10 mouse cellular contexts compared by ENCODE assay signal in the genomic region with DNA sequence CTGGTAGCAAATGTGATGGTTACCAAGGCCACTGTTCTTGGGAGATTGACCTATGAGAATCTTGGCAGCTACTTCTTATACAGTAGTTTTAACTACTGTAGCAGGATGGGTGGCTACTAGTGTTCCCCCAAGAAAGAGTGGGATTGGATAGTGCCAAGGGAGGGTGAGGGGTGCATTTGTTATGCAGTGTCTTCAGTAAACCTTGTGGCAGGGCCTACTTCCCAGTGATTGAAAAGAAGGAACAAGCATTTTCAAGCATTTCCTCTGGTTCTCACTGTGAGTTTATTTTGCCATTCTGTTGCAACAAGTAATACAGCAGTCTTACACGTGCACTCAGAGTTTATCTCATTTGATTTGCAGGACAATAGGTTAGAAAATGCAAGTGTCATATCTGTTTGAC. TPM values are rescaled to one million over a fixed set of nuclear protein-coding genes. Genes with fewer than 3 reads are reported as not detected.
A peak's percentile ranks its signal among the peaks of the same experiment; 100 is the strongest.
DNase-seq lines count a peak whose midpoint lies in the region; TF ChIP-seq lines count a peak whose summit lies in the region.
"Had no signal": no experiment of that assay in that cellular context is flagged by ENCODE, and none has a peak within 500 bp of the region (broad histone marks: within the 10 kb centered on the region; RNA-seq: fewer than 3 reads in every experiment).

No protein-coding gene starts in this region.

- peak overlapping the region; percentile 96 for H3K27ac ChIP-seq in layer of hippocampus, adult 2 months
- H3K27ac ChIP-seq in embryonic facial prominence, embryonic 10.5 days (replicated peaks), result peak overlapping the region; percentile 96; the same call in 1 of the 2 replicates

- peak overlapping the region; percentile 96 for H3K4me2 ChIP-seq in myocyte (ENCODE audit: low read depth)

- TF ChIP-seq CTCF in layer of hippocampus, adult 2 months (conservative IDR thresholded peaks at IDR 0.05), result no peak

- peak overlapping the region; percentile 93 for H3K4me3 ChIP-seq in layer of hippocampus, adult 2 months
- peak overlapping the region; percentile 97 for H3K4me3 ChIP-seq in embryonic facial prominence, embryonic 10.5 days
- peak overlapping the region; percentile 96 for H3K4me3 ChIP-seq in myocyte

- no peaks in the 10 kb centered on the region for H3K9me3 ChIP-seq in embryonic facial prominence, embryonic 10.5 days

- no peaks in the 10 kb centered on the region for H3K27me3 ChIP-seq in embryonic facial prominence, embryonic 10.5 days (replicated peaks; ENCODE audit: low read depth, poor library complexity, severe bottlenecking)
- no peaks in the 10 kb centered on the region for H3K27me3 ChIP-seq in myocyte (ENCODE audit: control insufficient read depth, insufficient read depth, insufficient read length)

- H3ac ChIP-seq in myocyte (ENCODE audit: control insufficient read depth, insufficient read length), result peak overlapping the region; percentile 64

- 67% methylated on average over 1 of the region's 1 CpGs for WGBS in embryonic facial prominence, embryonic 10.5 days

- no peak for TF ChIP-seq POLR2A in myocyte (IDR thresholded peaks at IDR 0.05; ENCODE audit: insufficient read length, low read depth)

- H3K4me1 ChIP-seq in embryonic facial prominence, embryonic 10.5 days, result peaks cover 52% of the 10 kb centered on the region

- no peak for DNase-seq in layer of hippocampus, adult 2 months (ENCODE audit: low spot score in 2 of 2)
- no peak for DNase-seq in layer of hippocampus, postnatal 14 days (ENCODE audit: low spot score in 2 of 2)
- no peak for DNase-seq in embryonic facial prominence, embryonic 10.5 days (ENCODE audit: low spot score)
- DNase-seq in induced T-regulatory cell, adult 2 months (ENCODE audit: low read depth), result peak; percentile 17
- no peak for DNase-seq in cerebellum, adult 11 months
- DNase-seq in natural killer cell, adult 2 months (ENCODE audit: low spot score in 2 of 2), result no peak
- no peak for DNase-seq in left cerebral cortex, adult 8-10 months (ENCODE audit: low spot score in 2 of 2)
- DNase-seq: kidney, adult 11 months; right cerebral cortex, postnatal 25 days had no signal

- H3K79me2 ChIP-seq in myocyte (ENCODE audit: control insufficient read depth, insufficient read depth), result peaks cover 39% of the 10 kb centered on the region

- H3K36me3 ChIP-seq in embryonic facial prominence, embryonic 10.5 days (replicated peaks), result peaks cover 55% of the 10 kb centered on the region
- H3K36me3 ChIP-seq in myocyte (ENCODE audit: control insufficient read depth, insufficient read depth), result peaks cover 20% of the 10 kb centered on the region

TF ChIP-seq in myocyte, 11 proteins besides CTCF, POLR2A, EP300 and RAD21:
- TF ChIP-seq MYOG (IDR thresholded peaks at IDR 0.05; ENCODE audit: control insufficient read depth in 1 of 3, insufficient read depth in 1 of 3, insufficient read length in 2 of 3, low read depth in 2 of 3), result no peak
- TF ChIP-seq TCF3 (IDR thresholded peaks at IDR 0.05; ENCODE audit: insufficient read length, low read depth), result no peak
- no peak for TF ChIP-seq MYOD1 (IDR thresholded peaks at IDR 0.05; ENCODE audit: control insufficient read depth in 1 of 3, insufficient read length in 2 of 3, low read depth in 2 of 3)
- no peak for TF ChIP-seq CEBPB (IDR thresholded peaks at IDR 0.05; ENCODE audit: insufficient read depth, poor library complexity, severe bottlenecking)
- no peak for TF ChIP-seq REST (IDR thresholded peaks at IDR 0.05; ENCODE audit: insufficient read depth, insufficient read length)
- no peak for TF ChIP-seq POLR2AphosphoS2 (IDR thresholded peaks at IDR 0.05; ENCODE audit: insufficient read length, low read depth)
- TF ChIP-seq TCF12 (IDR thresholded peaks at IDR 0.05; ENCODE audit: insufficient read depth, poor library complexity, severe bottlenecking), result no peak
- TF ChIP-seq USF1 (IDR thresholded peaks at IDR 0.05; ENCODE audit: low read depth), result no peak
- TF ChIP-seq SRF (IDR thresholded peaks at IDR 0.05; ENCODE audit: control insufficient read depth, insufficient read length, low read depth), result no peak
- no peak for TF ChIP-seq MAX (IDR thresholded peaks at IDR 0.05; ENCODE audit: low read depth)
- TF ChIP-seq E2F4 (IDR thresholded peaks at IDR 0.05; ENCODE audit: insufficient read depth), result no peak

RNA-seq across cellular contexts. Expression of gene Rnf41, which starts 1.1 kb away (rescaled TPM):
- 10 to 100 TPM; 69.5 to 71.8 TPM for total RNA-seq in layer of hippocampus, adult 2 months (2021)
- total RNA-seq in layer of hippocampus, postnatal 14 days (2021), result 10 to 100 TPM; 67.2 to 72.0 TPM
- 42.1 and 44.6 TPM in 2 replicates for polyA plus RNA-seq in embryonic facial prominence, embryonic 10.5 days (2016; fragmentation: Nextera tagmentation; extraction: Ambion mirVana)
- polyA plus RNA-seq in myocyte (2012; fragmentation: generic; extraction: Trizol), result 35.2 TPM
- total RNA-seq in left cerebral cortex, adult 8-10 months (2022), result 10 to 100 TPM; 72.2 to 79.3 (median 73.4) TPM

RNA-seq across cellular contexts. Expression of gene Nabp2, which starts 1.3 kb away (rescaled TPM):
- total RNA-seq in layer of hippocampus, adult 2 months (2021), result 10 to 100 TPM; 88.2 to 93.0 TPM
- total RNA-seq in layer of hippocampus, postnatal 14 days (2021), result 10 to 100 TPM; 94.5 TPM
- 119 and 129 TPM in 2 replicates for polyA plus RNA-seq in embryonic facial prominence, embryonic 10.5 days (2016; fragmentation: Nextera tagmentation; extraction: Ambion mirVana)
- 115 TPM for polyA plus RNA-seq in myocyte (2012; fragmentation: generic; extraction: Trizol)
- 10 to 100 TPM; 90.1 to 97.4 (median 94.1) TPM for total RNA-seq in left cerebral cortex, adult 8-10 months (2022)

RNA-seq across cellular contexts. Expression of gene Slc39a5, which starts 11.5 kb away (rescaled TPM):
- total RNA-seq in layer of hippocampus, adult 2 months (2021), result under 1 TPM in 1 of 2 experiments, not detected in 1; 0.29 TPM
- under 1 TPM in 1 of 2 experiments, not detected in 1; 0.60 TPM for total RNA-seq in layer of hippocampus, postnatal 14 days (2021)
- 0.13 and 0.36 TPM in 2 replicates for polyA plus RNA-seq in embryonic facial prominence, embryonic 10.5 days (2016; fragmentation: Nextera tagmentation; extraction: Ambion mirVana)
- polyA plus RNA-seq in myocyte (2012; fragmentation: generic; extraction: Trizol), result not detected
- under 1 TPM in 3 of 4 experiments, not detected in 1; 0.27 to 0.61 (median 0.59) TPM for total RNA-seq in left cerebral cortex, adult 8-10 months (2022)

RNA-seq across cellular contexts. Expression of gene Ankrd52, which starts 35.6 kb away (rescaled TPM):
- 10 to 100 TPM; 50.6 to 51.6 TPM for total RNA-seq in layer of hippocampus, adult 2 months (2021)
- 10 to 100 TPM; 83.6 to 86.7 TPM for total RNA-seq in layer of hippocampus, postnatal 14 days (2021)
- 12.1 and 12.4 TPM in 2 replicates for polyA plus RNA-seq in embryonic facial prominence, embryonic 10.5 days (2016; fragmentation: Nextera tagmentation; extraction: Ambion mirVana)
- polyA plus RNA-seq in myocyte (2012; fragmentation: generic; extraction: Trizol), result 30.8 TPM
- total RNA-seq in left cerebral cortex, adult 8-10 months (2022), result 10 to 100 TPM; 41.2 to 49.0 (median 44.8) TPM

RNA-seq across cellular contexts. Expression of gene Coq10a, which starts 43.8 kb away (rescaled TPM):
- 10 to 100 TPM; 48.6 to 49.2 TPM for total RNA-seq in layer of hippocampus, adult 2 months (2021)
- 10 to 100 TPM; 60.0 to 62.1 TPM for total RNA-seq in layer of hippocampus, postnatal 14 days (2021)
- 9.5 and 11.1 TPM in 2 replicates for polyA plus RNA-seq in embryonic facial prominence, embryonic 10.5 days (2016; fragmentation: Nextera tagmentation; extraction: Ambion mirVana)
- 61.2 TPM for polyA plus RNA-seq in myocyte (2012; fragmentation: generic; extraction: Trizol)
- total RNA-seq in left cerebral cortex, adult 8-10 months (2022), result 10 to 100 TPM; 59.3 to 62.4 (median 61.5) TPM
